Mouse (Mus musculus) effector memory CD4-positive, alpha-beta T cell, adult 7 months (primary cell): ENCODE measurements around the gene Olfr1337. TPM values are rescaled to one million over a fixed set of nuclear protein-coding genes. Genes with fewer than 3 reads are reported as not detected.

Experiments
- polyA plus RNA-seq: library from polyadenylated mRNA; unstranded; fragments of 100-300 nt; shearing (Covaris generic); gene quantifications from one replicate; pipeline ENCODE4 v1.2.1, GENCODE M21; 2017

Olfr1337 gene
- not detected for polyA plus RNA-seq

DNA sequence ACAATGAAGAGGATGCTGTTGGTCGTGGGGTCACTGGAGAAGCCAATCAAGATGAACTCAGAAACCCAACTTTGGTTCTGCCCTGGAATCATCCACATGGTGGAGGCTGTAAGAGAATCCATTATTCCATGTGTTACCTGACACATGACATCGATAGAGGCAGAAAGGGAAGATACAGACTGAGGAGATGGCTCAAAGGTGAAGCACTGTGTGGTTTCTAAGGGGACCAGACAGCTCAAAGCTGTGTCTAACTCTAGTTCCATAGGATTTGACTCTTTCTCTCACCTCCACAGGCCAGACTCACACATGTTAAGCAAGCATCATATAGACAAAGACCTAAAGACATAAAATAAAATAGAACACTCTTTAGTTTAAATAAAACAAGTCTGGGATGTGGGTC is at the start of gene Olfr1337:
Gene Olfr1337, minus strand, starts transcription at position 101 of the 400 bp plus-strand sequence.

DNA sequence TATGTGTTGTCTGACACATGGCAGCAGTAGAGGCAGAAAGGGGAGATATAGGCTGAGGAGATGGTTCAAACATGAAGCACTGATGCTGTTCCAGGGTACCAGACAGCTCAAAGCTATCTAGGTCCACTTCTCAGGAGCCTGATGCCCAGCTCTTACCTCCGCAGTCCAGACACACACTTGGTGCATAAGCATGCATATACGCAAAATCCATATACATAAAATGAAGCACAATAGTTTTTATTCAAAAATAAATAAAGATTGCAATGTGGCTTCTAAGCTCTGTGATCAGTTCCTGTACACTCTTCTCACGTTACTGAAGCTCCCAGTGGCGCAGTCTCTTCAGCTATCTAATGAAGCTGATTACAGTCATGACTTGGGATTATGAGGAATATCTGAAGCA is 27.5 kb upstream of the Olfr1337 start, which contains the start of gene Olfr1335:
Gene Olfr1335, minus strand, starts transcription at position 101 of the 400 bp plus-strand sequence.

GRCm38 (mm10) chr4:118758637-118759036 is 23.7 kb downstream of the Olfr1337 start, which contains the start of gene Olfr1338:
Gene Olfr1338, minus strand, starts transcription at chr4:118758737.

GRCm38 (mm10) chr4:118731875-118732274 is 50.5 kb downstream of the Olfr1337 start, which contains the start of gene Olfr1339:
Gene Olfr1339, plus strand, starts transcription at chr4:118732175.

Other genes starting within 250 kb of the Olfr1337 start
- not detected for gene Tmem125, start 238.5 kb downstream of the Olfr1337 start, polyA plus RNA-seq
- not detected for gene Cfap57, start 161.8 kb downstream of the Olfr1337 start, polyA plus RNA-seq
- 120 TPM for gene Ebna1bp2, start 161.8 kb downstream of the Olfr1337 start, polyA plus RNA-seq
- gene Olfr62, start 123.6 kb downstream of the Olfr1337 start, polyA plus RNA-seq = not detected
- not detected for gene Olfr1342, start 89.8 kb downstream of the Olfr1337 start, polyA plus RNA-seq
- 0.34 TPM for gene Olfr1341, start 79.1 kb downstream of the Olfr1337 start, polyA plus RNA-seq
- 0.11 TPM for gene Olfr1340, start 62.4 kb downstream of the Olfr1337 start, polyA plus RNA-seq
- not detected for gene Olfr1339, start 50.4 kb downstream of the Olfr1337 start, polyA plus RNA-seq
- not detected for gene Olfr1338, start 23.8 kb downstream of the Olfr1337 start, polyA plus RNA-seq
- not detected for gene Olfr1335, start 27.4 kb upstream of the Olfr1337 start, polyA plus RNA-seq
- gene Olfr1333, start 53.7 kb upstream of the Olfr1337 start, polyA plus RNA-seq = not detected
- gene Olfr1331, start 82.1 kb upstream of the Olfr1337 start, polyA plus RNA-seq = 0.91 TPM
- 0.61 TPM for gene Olfr1330, start 106.0 kb upstream of the Olfr1337 start, polyA plus RNA-seq
- not detected for gene Olfr1329, start 134.9 kb upstream of the Olfr1337 start, polyA plus RNA-seq
- 0.15 TPM for gene Olfr1328, start 156.0 kb upstream of the Olfr1337 start, polyA plus RNA-seq
- gene Lao1, start 179.0 kb upstream of the Olfr1337 start, polyA plus RNA-seq = not detected